Mouse (Mus musculus): ENCODE data around the gene Rnaset2b.
"Not testable (repeated sequence)": the region's sequence is repeated elsewhere in the genome, so short reads cannot be mapped to it uniquely, and the experiment has no call there.

The Rnaset2b gene

GRCm38 (mm10) chr17:6980144-6980543 lies 9.7 kb downstream of the Rnaset2b start:
- in situ Hi-C loops (cut with MseI, MboI), result not testable (repeated sequence)

GRCm38 (mm10) chr17:6986118-6986517 lies 15.7 kb downstream of the Rnaset2b start:
- in situ Hi-C loops (cut with MseI, MboI), result not testable (repeated sequence)

GRCm38 (mm10) chr17:6995504-6995903 lies 25.1 kb downstream of the Rnaset2b start:
- in situ Hi-C loops (cut with MseI, MboI), result not testable (repeated sequence)

- in situ Hi-C loops (cut with MseI, MboI), result not testable (repeated sequence)
Measured at GRCm38 (mm10) chr17:6996826-6997225, 26.4 kb downstream of the Rnaset2b start.

- in situ Hi-C loops (cut with MseI, MboI), result not testable (repeated sequence)
Measured at GRCm38 (mm10) chr17:6997778-6998490, 27.5 kb downstream of the Rnaset2b start.

GRCm38 (mm10) chr17:7001790-7002585 lies 31.6 kb downstream of the Rnaset2b start:
- in situ Hi-C loops (cut with MseI, MboI), result not testable (repeated sequence)

- in situ Hi-C loops (cut with MseI, MboI), result not testable (repeated sequence)
Measured at GRCm38 (mm10) chr17:7003392-7003791, 33.0 kb downstream of the Rnaset2b start.

GRCm38 (mm10) chr17:7005646-7006045 lies 35.2 kb downstream of the Rnaset2b start:
- in situ Hi-C loops (cut with MseI, MboI), result not testable (repeated sequence)

- in situ Hi-C loops (cut with MseI, MboI), result not testable (repeated sequence)
Measured at GRCm38 (mm10) chr17:7008885-7009284, 38.5 kb downstream of the Rnaset2b start.

GRCm38 (mm10) chr17:7009440-7009839 lies 39.0 kb downstream of the Rnaset2b start:
- in situ Hi-C loops (cut with MseI, MboI), result not testable (repeated sequence)

- in situ Hi-C loops (cut with MseI, MboI), result not testable (repeated sequence)
Measured at GRCm38 (mm10) chr17:7009901-7010300, 39.5 kb downstream of the Rnaset2b start.

- in situ Hi-C loops (cut with MseI, MboI), result not testable (repeated sequence)
Measured at GRCm38 (mm10) chr17:7014190-7014589, 43.8 kb downstream of the Rnaset2b start.

GRCm38 (mm10) chr17:7025257-7025656 lies 54.8 kb downstream of the Rnaset2b start, which contains the start of gene Gm1604a:
Gene Gm1604a (plus strand): TSS chr17:7025568.
- in situ Hi-C loops (cut with MseI, MboI), result not testable (repeated sequence)

- in situ Hi-C loops (cut with MseI, MboI), result not testable (repeated sequence)
Measured at GRCm38 (mm10) chr17:7025764-7026346, 55.4 kb downstream of the Rnaset2b start.

- in situ Hi-C loops (cut with MseI, MboI), result not testable (repeated sequence)
Measured at GRCm38 (mm10) chr17:7030204-7030603, 59.8 kb downstream of the Rnaset2b start.

- in situ Hi-C loops (cut with MseI, MboI), result not testable (repeated sequence)
Measured at GRCm38 (mm10) chr17:7030622-7031174, 60.3 kb downstream of the Rnaset2b start.

GRCm38 (mm10) chr17:7033192-7034166 lies 63.0 kb downstream of the Rnaset2b start:
- in situ Hi-C loops (cut with MseI, MboI), result not testable (repeated sequence)

Data from mouse trophoblast stem cell (cell line).